Mouse (Mus musculus): ENCODE data around the gene Nat14.

Nat14 gene

DNA sequence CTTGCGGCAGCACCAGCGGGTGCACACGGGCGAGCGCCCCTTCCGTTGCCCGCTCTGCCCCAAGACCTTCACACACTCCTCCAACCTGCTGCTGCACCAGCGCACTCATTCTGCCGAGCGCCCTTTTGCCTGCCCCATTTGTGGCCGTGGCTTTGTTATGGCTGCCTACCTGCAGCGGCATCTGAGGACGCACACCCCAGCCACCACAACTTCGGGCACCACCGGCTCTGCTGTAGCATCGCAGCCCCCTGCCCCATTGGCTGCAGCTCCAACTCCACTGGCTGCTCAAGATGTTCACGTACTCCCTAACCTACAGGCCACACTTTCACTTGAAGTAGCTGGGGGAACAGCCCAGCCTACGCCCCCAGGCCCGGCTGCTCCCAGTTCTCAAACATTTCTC, 1.3 kb upstream of the Nat14 start:
- no peak for DNase-seq (ENCODE audit: low spot score in 2 of 2)

DNA sequence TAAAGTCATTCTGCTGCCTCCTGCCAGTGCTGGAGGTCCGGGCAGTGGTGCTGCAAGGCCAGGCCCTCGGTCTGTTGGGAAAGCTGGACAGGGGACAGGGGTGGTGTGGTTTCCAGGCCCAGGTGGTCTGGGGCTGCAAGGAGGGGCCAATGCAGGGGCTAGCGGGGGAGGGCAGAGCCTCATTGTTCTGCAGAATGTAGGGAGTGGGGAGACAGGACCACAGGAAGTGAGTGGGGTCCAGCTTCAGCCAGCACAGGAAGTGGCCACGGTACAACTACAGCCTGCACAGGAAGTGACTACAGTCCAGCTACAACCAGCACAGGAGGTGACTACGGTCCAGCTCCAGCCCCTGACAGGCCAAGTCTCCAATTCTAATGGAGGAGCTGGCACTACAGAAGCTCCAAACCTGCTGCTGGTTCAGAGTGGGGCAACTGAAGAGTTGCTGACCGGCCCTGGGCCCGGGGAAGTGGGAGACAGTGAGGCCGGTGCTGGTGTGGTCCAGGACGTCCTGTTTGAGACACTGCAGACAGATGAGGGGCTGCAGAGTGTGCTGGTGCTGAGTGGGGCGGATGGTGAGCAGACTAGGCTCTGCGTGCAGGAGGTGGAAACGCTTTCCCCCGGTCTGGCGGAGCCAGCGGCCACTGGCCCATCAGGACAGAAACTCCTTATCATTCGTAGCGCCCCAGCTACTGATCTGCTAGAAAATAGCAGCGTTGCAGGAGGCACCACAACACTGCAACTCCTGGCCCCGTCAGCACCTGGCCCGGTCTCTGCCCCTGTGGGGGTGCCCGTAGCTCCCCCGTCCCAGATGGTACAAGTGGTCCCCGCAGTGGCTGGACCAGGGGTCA, 628 bp upstream of the Nat14 start:
- DNase-seq (ENCODE audit: low spot score in 2 of 2) = no peak

DNA sequence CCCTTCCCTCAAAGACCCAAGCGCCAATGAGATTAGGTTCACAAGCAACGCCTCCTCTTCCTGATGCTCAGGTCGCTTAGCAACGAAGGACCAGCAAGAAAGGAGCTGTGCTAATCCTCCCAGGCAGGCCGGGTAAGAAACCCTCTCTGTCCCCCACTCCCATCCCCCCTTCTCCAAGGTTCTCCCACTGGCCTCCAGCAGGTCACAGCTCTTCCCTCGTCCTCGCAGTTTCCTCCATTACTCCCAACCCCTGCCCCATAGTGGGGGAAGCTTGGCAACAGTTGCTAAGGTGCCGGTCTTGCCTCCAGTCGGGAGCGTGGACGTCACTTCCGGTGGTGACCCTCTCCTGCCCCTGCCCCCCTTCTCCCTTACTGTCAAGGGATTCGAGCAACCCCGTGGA, 680 bp downstream of the Nat14 start:
- DNase-seq (ENCODE audit: low spot score in 2 of 2) = peak; percentile 84 to 89

DNA sequence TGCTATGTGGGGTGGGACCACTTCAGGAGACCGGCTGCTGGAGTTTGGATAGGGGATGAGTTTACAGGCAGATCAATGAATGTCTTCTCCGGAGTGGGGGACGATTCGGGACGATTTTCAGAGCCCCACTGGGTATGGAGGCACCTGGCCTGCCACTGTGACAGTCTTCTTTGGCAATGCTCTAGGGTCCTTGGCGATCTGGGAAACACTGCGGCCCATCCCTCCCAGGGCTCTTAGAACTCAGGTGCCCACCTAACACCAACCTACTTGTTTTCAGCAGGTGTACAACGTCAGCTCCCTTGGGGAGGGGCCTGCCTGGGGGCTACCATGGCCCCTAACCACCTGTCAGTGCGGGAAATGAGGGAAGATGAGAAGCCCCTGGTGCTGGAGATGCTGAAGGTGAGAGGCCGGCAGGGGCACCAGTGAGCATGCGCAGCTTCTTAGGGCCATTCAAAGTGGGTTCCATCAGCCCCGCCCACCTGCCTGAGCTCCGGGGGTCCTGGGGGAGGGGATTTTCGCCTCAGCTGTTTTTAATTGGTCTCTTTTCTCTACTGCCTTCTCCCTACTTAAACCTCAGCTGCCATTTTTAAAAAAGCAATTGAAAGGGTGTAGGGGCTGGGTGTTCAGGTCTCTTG, 1.2 kb downstream of the Nat14 start:
- DNase-seq (ENCODE audit: low spot score in 2 of 2) = peak; percentile 71 to 78

DNA sequence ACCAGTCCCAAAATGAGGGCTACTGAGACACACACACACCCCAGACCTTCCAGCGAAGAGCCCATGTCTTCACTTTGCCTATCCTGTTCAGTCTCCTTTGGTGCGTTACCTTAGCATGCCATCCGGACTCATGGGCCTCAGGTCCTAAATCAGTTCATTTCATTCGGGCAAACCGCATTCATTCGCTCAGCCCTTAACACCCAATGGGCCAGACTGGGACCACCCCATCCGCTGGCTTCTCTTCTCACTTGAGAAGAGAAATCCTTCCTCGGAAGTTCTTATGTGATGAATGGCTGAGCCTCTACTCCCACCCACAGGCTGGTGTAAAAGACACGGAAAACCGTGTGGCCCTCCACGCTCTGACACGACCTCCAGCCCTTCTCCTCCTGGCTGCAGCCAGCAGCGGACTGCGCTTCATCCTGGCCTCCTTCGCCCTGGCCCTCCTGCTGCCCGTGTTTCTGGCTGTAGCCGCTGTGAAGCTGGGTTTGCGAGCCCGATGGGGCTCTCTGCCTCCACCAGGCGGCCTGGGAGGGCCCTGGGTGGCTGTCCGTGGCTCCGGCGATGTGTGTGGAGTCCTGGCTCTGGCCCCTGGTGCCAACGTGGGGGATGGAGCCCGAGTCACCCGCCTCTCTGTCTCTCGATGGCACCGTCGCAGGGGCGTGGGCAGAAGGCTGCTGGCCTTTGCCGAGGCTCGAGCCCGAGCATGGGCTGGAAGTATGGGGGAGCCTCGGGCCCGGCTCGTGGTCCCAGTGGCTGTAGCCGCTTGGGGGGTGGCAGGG, 1.9 kb downstream of the Nat14 start:
- no peak for DNase-seq (ENCODE audit: low spot score in 2 of 2)

DNA sequence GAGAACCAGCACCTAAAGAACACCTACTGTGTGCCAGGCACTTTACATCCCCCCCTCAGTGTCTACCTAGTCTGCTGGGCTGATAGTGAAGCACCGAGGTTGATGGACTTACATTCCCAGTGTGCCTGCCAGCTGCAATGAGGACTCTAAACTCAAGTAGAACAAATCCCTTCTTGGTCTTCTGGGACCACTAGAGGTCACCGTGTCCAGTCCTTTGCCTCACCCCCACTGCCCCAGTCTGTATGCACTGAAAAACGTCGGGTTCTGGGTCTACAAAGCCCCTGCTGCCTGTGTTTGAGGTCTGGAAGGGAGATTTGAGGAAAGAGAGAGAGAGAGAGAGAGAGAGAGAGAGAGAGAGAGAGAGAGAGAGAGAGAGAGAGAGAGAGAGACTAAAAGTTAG, 2.7 kb downstream of the Nat14 start:
- no peak for DNase-seq (ENCODE audit: low spot score in 2 of 2)

DNA sequence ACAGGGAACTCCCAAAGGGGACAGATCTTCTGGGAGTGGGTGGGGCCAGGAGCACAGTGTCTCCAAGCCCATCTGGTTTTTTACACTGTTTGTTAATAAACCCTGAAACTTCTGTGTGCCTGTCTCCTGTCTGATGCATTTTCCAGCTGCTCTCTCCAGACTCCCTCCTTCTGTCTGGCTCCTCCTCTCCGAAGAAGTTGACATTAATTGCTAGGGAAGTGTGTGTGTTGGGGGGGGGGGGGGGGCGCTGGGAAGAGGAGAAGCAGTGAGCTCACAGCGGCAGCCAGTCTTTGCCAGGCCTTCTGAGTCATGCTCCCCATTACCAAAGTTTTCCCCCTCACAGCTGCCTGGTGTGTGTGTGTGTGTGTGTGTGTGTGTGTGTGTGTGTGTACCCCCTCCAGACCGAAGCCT, 3.1 kb downstream of the Nat14 start:
- DNase-seq (ENCODE audit: low spot score in 2 of 2) = no peak

DNA sequence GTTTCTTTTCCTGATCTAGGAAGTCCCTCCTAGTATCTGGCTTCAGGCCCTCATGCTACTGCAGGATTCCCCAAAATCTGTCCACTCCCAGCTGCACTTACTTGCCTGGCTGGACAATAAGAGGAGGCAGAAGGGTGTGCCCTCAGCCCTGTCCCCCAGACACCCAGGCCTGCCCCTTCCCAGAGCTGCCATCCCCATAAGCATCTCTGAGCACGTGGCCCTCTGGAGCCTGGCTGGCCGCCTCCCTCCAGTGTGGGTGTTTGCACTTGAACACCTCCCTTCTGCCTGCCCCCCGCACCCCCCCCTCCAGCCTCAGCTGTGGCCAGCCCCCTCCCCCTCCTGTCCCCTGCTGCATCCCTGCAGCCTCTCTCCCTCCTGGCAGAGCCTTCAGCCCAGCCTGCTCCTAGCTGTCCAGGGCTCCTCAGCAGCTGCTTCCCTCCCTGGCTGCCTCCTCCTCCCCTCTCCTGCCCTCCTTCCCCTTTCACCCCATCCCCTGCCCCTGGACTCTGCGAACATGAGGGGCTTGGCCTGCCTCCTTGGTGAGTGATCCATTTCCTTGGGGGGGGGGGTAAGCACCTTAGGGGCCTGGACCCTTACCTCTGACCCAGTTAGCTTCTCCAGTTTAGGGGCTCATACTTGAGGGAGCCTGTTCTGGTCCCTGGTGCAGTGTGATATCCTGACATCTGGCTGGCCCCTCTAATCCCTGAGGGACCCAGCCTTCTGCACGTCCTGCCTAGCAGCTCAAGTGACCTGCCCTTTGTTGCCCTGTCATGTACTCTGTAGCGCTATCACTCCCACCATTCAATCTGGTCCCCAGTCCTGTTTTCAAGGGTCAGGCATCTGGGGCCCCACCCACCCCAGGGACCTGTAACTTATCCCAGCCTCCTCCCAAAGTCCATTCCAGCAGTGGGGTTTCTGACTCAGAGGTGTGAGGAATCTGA, 3.9 kb downstream of the Nat14 start, which contains the start of gene Ssc5d:
Gene Ssc5d, plus strand, starts transcription at position 345 of the 941 bp plus-strand sequence.
- no peak for DNase-seq (ENCODE audit: low spot score in 2 of 2)

DNA sequence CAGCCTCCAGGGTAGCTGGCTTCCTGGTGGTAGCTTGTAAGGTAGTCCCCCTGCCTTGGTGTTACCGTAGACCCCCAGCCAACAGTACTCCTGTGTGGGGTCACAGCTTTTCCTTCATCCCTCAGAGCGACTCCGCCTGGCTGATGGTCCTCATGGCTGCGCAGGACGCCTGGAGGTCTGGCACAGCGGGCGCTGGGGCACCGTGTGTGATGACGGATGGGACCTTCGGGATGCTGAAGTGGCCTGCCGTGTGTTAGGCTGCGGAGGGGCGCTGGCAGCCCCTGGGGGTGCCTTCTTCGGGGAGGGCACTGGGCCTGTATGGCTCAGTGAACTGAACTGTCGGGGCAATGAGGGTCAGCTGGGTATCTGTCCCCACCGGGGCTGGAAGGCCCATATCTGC, 5.0 kb downstream of the Nat14 start:
- DNase-seq (ENCODE audit: low spot score in 2 of 2) = no peak

DNA sequence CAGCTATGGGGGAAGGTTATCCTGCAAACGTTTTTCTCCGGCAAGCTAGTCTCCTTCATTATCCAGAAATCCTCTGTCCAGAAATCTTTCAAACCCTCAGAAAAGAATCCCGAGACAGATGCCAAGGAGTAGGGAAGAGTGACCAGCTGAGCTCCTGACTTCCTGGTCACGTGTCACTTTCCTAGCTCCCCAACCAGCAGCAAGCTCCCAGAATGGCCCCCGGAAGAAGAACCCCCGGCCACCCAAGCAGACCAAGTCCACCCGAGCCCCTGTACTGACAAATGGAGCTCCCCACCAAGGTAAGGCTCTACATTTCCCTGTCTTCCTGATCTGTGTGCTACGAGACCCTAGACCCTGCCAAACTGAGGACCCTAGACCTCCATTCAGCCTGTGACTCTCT, 5.9 kb downstream of the Nat14 start:
- DNase-seq (ENCODE audit: low spot score in 2 of 2) = no peak

DNA sequence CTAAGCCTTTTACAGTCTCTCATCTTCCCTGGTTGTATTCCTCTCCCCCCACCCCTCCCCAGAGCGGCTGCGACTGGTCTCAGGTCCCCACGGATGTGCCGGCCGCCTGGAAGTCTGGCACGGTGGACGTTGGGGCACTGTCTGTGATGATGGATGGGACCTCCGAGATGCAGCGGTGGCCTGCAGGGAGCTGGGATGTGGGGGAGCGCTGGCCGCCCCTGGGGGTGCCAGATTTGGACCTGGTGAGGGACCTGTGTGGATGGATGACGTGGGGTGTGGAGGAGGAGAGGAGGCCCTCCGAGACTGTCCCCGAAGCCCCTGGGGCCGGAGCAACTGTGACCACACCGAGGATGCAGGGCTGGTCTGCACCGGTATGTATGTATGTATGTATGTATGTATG, 6.5 kb downstream of the Nat14 start:
- no peak for DNase-seq (ENCODE audit: low spot score in 2 of 2)

DNA sequence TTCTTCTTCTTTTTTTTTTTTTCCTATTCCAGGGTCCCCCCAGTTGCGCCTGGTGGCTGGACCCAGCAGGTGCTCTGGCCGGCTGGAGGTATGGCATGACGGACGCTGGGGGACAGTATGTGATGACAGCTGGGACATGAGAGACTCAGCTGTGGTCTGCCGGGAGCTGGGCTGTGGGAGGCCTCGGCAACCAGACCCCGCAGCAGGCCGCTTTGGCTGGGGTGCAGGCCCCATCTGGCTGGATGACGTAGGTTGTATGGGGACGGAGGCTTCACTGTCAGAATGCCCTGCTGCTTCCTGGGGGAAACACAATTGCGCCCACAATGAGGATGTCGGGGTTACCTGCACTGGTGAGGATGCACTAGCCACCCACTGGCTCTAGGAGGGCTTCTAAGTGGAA, 11.3 kb downstream of the Nat14 start:
- DNase-seq (ENCODE audit: low spot score in 2 of 2) = no peak

DNA sequence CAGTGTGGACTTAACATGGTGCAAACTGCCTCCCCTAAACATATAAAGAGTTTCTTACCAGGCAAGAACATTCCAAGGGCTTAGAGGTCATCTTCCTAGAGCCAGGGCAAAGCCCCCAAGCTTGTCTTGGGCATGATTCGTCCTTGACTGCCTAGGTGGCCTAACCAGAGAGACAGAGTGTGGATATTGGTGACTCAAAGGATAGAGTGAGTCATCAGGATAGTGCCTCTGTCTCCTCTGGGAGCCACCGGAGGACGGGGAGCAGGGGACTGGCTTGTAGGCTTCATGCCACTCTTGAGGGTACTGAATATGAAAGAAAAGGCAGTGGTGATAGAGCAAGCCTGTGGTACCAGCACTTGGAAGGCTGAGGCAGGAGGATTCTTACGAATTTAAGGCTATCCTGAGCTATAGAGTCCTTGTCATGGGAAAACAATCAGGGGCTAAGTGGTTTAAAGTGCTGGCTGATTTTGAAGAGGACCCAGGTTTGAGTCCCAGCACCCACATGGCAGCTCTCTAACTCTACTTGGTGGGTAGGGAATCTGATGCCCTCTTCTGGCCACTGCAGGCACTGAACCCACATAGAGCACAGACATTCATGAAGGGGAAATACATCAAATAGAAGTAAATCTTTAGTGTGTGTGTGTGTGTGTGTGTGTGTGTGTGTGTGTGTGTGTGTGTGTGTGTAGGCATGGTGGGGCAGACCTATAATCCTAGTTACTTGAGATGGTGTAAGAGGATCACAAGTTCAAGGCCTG, 12.5 kb downstream of the Nat14 start:
- no peak for DNase-seq (ENCODE audit: low spot score in 2 of 2)

DNA sequence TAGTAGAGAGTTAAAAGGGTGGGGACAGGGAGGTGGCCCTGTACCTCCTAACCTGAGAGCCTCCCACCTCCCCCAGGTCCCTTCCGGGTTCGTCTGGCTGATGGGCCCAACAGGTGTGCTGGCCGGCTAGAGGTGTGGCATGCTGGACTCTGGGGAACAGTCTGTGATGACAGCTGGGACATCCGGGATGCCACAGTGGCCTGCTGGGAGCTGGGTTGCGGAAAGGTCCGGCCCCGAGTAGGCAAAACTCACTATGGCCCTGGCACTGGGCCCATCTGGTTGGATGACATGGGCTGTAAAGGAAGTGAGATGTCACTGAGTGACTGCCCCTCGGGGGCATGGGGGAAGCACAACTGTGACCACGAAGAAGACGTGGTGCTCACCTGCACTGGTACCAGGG, 15.0 kb downstream of the Nat14 start:
- no peak for DNase-seq (ENCODE audit: low spot score in 2 of 2)

DNA sequence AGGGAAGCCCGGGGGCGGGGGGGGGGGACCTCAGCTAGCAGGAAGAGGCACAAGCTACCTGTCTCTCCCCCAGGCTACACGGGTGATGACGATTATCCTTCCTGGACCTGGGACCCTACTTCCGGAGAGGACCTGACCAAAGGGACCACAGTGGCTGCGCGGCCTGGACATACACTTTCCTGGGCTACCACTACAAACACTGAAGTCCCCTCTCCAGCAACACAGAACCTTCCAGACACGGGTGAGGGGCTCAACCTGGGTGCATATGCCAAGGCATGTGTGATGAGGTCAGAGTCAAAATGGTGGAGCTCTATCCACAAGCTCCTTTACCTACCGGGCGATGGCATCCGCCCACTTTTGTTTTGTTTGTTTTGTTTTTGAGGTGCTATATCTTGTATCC, 15.6 kb downstream of the Nat14 start:
- DNase-seq (ENCODE audit: low spot score in 2 of 2) = no peak

DNA sequence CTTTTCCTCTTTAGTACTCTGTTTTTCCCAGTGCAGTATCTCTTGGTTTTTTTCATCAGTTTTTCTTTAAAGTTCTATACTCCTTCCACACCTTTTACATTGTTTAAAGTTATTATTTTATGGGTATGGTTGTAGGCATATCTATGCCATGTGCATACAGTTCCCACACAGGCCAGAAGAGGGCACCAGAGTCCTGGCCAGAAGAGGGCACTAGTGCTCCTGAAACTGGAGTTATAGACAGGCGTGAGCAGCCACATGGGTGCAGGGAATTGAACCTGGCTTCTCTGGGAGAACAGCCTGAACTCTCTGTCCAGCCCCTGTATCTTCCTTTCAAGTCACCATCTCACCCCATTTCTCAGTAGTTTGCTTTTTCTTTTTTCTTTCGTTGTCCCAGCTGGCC, 16.6 kb downstream of the Nat14 start:
- DNase-seq (ENCODE audit: low spot score in 2 of 2) = no peak

DNA sequence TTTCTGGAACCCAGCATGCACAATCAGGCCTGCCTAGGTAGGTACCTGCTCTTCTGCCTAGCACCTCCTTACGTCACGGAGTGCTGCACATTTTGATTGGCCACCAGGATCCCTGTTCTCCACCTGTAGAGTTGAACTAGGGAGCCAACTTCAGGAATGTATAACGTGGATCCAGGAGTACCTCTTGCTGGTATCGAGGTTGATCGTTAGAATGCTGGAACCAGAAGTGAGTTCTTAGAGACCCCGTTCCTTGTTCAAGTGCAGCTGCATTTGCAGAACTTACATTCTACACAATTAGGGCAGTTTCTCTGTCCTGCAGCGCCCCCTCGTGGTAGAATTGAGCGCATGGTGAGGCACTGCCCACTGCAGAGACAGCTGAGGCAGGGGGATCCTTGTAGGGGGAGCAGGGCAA, 18.2 kb downstream of the Nat14 start:
- DNase-seq (ENCODE audit: low spot score in 2 of 2) = peak; percentile 61 to 69

DNA sequence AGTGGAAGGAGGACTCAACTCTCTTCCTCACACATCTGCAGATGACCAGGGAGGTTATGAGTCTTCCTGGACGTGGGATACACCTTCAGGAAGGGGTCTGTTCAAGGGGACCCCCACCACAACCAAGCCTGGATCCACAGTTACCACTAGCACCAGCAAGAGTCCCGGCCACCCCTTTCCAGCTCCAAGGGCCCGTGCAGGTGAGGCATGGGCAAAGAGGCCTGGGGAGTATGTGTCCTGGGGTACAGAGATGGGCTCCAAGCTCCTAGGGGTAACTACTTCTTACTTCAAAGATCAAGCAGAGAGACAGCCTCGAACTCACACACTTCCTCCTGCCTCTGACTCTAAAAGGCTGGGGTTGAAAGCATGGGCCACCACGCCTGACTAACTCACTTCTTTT, 20.8 kb downstream of the Nat14 start:
- DNase-seq (ENCODE audit: low spot score in 2 of 2) = no peak

DNA sequence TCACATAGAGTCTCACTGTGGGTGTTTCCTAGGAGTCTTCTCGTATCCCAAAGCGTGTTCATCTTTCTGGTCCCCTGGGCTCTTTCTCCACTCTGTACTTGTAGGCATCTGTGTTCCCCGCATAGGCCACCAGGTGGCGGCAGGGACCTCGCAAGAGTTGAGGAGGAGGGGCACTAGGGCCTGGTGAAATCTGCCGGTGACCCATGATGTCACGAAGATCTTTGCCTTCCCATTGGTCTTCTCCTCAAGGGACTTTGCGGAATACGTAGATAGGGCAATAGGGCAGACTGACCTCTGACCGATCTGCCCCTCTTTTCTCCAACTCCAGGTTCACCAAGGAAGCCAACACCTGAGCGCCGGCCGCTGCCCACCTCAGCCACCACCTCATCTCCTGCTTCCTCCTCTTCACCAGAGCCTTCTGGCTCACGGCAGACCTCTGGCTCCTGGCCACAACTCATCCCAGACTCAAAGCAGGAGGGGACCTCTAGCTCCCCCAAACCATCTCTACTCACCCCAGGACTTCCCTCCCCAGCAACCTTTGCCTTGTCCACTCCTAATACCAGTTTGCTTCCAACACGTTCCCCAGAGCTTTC, 21.5 kb downstream of the Nat14 start:
- peak; percentile 87 to 91 for DNase-seq (ENCODE audit: low spot score in 2 of 2)

DNA sequence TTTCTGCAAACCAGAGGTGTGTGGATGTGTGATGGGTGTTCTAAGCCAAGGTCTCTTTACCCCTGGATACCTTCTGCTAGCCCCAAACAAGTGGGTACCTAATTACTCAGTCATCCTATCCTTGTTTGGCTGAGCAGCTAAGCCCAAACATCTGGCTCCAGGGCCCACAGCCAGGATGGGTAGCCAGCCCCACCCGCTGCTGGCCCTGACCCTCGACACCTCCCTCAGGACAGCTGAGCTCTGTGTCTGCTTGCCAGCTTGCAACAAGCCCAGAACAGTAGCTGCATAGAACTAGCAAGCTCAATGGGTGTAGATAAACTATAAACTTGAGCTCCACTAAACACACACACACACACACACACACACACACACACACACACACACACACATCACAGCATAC, 26.0 kb downstream of the Nat14 start:
- DNase-seq (ENCODE audit: low spot score in 2 of 2) = no peak
